Mouse (Mus musculus) neural tube, embryonic 12.5 days (tissue): ENCODE measurements around the gene Lrp3. TPM values are rescaled to one million over a fixed set of nuclear protein-coding genes. Genes with fewer than 3 reads are reported as not detected.

ENCODE experiments used
- ATAC-seq: fragments of 200-750 bp; cut with Nextera tagmentation; 2 replicates; pipeline ENCODE4 v1.8.0; 2017; ENCODE audit warnings: low read depth, mild to moderate bottlenecking, moderate TSS enrichment, moderate library complexity; ENCODE audit not compliant: low FRiP score
- H3K27ac ChIP-seq: fragments of 300-500 bp; sonication (generic); 2 replicates; pipeline ENCODE4 v1.5.1; 2016
- H3K27me3 ChIP-seq: fragments of 300-500 bp; sonication (generic); replicated peaks from 2 replicates; pipeline ENCODE4 v1.6.1; 2016; ENCODE audit warnings: mild to moderate bottlenecking
- H3K36me3 ChIP-seq: fragments of 300-500 bp; sonication (generic); 2 replicates; pipeline ENCODE4 v1.6.1; 2016; ENCODE audit warnings: mild to moderate bottlenecking
- H3K4me1 ChIP-seq: fragments of 300-500 bp; sonication (generic); 2 replicates; pipeline ENCODE4 v1.6.1; 2016
- H3K4me2 ChIP-seq: fragments of 300-500 bp; sonication (generic); replicated peaks from 2 replicates; pipeline ENCODE4 v1.6.1; 2016; ENCODE audit warnings: mild to moderate bottlenecking
- H3K4me3 ChIP-seq: fragments of 300-500 bp; sonication (generic); 2 replicates; pipeline ENCODE4 v1.5.1; 2016
- H3K9ac ChIP-seq: fragments of 300-500 bp; sonication (generic); 2 replicates; pipeline ENCODE4 v1.6.1; 2016; ENCODE audit warnings: mild to moderate bottlenecking
- H3K9me3 ChIP-seq: fragments of 300-500 bp; sonication (generic); 2 replicates; pipeline ENCODE4 v1.6.1; 2016; ENCODE audit warnings: mild to moderate bottlenecking
- WGBS: fragments of 180-500 bp; shearing (Covaris S2); methylation state at CpG from one replicate; pipeline ENCODE4 v1.1.7; 2016; 5-methylcytosine and 5-hydroxymethylcytosine counted together
- polyA plus RNA-seq: library from polyadenylated mRNA; unstranded; fragments of >200 nt; fragmentation: Nextera tagmentation; extraction: Ambion mirVana; gene quantifications from 2 replicates; pipeline ENCODE4 v1.2.1, GENCODE M21; 2016

Gene Lrp3
- polyA plus RNA-seq, 1 experiment from 2014 or later: 23.2 TPM

DNA sequence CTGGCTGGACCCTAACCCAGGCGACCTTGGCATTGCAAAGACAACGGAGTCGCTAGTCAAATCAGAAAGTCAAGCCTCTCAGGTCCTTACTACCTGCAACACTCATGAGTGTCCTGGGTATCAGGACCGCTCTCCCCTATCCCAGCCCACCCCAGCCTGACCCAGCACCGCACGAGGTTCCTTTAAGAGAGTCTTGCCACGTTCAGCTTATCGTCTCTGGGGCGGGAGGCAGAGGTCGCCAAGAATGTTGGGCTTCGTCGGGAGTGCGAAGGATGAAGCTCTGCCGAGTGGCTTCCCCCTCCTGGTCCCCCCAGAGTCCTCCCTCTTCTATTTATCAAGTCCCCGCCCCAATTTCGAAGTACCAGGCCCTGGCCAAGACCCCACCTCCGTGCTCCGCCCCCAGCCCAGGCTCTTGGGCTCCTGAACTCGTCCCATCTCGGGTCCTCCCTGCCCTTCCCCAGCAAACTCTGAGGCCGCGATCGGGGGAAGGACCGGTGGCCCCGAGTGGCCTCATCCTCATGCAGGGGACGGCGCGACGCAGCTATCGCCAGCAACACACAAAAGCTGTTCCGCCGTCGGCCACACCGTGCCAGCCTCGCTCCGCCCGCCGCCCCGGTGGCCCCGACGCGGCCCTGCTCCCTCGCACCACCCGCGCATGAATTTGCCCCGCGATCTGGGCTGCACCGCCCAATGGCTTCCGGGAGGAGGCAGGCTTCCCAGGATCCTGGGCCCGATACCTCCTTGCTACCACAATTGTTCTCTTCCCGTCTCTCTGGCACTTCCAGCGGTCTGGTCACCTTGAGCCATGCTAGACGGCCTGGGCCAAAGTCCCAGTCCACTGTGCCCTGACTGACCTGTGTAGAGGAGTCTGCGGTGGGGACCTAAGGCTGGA is 30.2 kb downstream of the Lrp3 start:
- 0 out of 2 replicates have a peak overlapping the region, but pooled peaks have one; percentile 22 for H3K9ac ChIP-seq

DNA sequence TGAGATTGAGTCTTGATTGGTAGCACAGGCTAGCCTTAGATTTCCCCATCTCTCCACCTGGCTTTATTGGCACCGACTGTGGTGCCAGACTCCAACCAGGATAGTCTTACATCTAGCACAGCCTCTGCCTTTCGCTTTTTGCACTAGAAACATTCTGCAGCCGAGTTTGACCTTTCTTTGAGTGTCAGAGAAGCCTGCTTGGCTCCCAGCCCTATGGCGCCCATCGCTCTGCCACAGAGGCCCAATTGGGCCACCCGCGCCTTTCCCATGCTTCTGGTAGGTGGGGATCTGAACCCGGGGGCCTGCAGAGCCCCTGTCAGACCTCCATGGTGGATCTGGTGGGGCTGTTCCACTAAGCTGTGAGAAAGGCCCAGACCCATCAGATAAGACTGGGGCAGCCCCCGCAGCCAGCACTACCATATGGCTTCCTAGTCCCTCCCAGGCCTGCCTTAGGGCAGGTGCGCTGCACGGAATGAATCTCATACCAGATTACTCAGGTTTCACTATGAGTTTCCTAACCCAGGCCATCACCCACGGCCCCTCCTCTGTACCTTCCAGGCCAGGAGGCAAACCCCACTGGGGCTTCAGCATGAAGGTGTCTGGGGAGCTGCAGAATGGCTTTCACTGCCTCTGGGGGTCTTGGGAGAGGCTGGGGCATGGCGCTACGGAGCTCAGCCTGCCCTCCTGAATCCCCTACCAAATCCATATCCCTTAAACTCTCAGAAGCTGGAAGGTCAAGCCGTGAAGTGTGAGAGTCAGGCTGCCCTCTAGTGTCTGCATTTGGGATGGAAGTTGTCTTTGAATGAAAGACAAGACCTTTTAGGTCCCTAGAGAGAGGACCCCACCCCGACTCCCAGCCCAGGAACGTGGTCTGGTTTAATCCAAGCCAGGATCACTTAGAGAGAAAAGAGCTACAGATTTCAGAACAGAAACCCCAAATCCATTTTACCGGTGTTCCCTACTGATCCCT is 38.6 kb downstream of the Lrp3 start:
- no peaks in the 10 kb centered on the region for H3K36me3 ChIP-seq

More for the DNA sequence above, 30.2 kb downstream of the Lrp3 start:
- WGBS: 2% methylated on average over 54 of the region's 54 CpGs
- Histone ChIP-seq H3K4me1 (peaks cover 16% of the 10 kb centered on the region), H3K4me2 (peak overlapping the region; percentile 65), H3K36me3 (no peaks in the 10 kb centered on the region), H3K27ac (no peak overlapping the region), H3K27me3 (peaks cover 50% of the 10 kb centered on the region), H3K4me3 (peak overlapping the region; percentile 28), H3K9me3 (no peaks in the 10 kb centered on the region)
- peak; percentile 67 for ATAC-seq

DNA sequence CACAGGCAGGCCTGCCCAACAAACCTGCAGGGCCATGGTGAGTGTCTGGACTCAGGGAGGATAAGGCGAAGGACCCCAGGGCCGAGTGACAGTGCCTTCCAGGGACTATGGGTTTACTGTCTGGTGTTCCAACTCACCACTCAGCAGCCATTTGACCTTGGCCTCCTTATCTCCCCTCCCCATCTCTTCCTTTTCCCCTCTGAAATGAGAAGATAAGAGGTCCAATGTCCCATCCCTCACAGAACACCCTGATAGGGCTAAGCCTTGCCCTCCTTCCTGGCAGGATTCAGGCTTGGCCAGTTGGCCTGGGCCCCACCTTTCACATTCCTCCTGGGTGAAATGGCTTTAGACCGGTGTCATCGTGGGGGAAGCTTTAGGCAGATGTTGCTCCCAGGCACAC is 39.8 kb downstream of the Lrp3 start:
- no peaks in the 10 kb centered on the region for H3K9me3 ChIP-seq
- H3K9ac ChIP-seq: no peak overlapping the region
- H3K4me2 ChIP-seq: no peak overlapping the region
- H3K27me3 ChIP-seq: peaks cover 9% of the 10 kb centered on the region; the same call in 1 of the 2 replicates
- peaks cover 4% of the 10 kb centered on the region for H3K4me1 ChIP-seq
- H3K27ac ChIP-seq: no peak overlapping the region
- no peaks in the 10 kb centered on the region for H3K36me3 ChIP-seq
- WGBS: 81% methylated on average over 4 of the region's 4 CpGs
- ATAC-seq: no peak
- H3K4me3 ChIP-seq: no peak overlapping the region

More for the DNA sequence above, 38.6 kb downstream of the Lrp3 start:
- no peak overlapping the region for H3K27ac ChIP-seq
- peaks cover 9% of the 10 kb centered on the region; the same call in 1 of the 2 replicates for H3K27me3 ChIP-seq
- no peaks in the 10 kb centered on the region for H3K9me3 ChIP-seq
- H3K4me3 ChIP-seq: no peak overlapping the region
- 54% methylated on average over 18 of the region's 18 CpGs for WGBS
- H3K9ac ChIP-seq: no peak overlapping the region
- no peak overlapping the region for H3K4me2 ChIP-seq
- no peak for ATAC-seq
- H3K4me1 ChIP-seq: peaks cover under 1% of the 10 kb centered on the region

DNA sequence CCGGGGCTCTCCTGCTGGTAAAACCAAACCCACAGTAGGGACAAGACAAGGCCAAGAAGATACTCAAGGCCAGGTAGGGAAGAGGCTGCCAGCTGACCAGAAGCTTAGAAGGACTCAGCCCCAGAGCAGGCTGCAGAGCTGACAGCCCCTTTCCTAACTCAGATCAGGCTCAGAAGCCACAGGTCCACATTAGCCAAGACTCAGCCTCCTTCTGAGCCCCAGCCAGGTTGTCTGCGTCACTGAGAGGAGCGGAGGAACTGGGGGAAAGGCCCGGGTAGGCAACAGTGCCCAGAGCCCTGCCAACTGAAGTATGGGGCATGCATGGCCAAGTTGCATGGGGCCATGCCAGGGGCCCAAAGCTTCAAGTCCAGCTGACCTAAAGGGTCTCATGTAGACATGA is 42.8 kb downstream of the Lrp3 start:
- Histone ChIP-seq H3K4me2 (peak overlapping the region; percentile 49; the same call in 1 of the 2 replicates), H3K27ac (no peak overlapping the region), H3K4me1 (peaks cover 4% of the 10 kb centered on the region), H3K27me3 (peaks cover 6% of the 10 kb centered on the region; the same call in 1 of the 2 replicates), H3K4me3 (no peak overlapping the region), H3K9ac (no peak overlapping the region), H3K9me3 (no peaks in the 10 kb centered on the region), H3K36me3 (no peaks in the 10 kb centered on the region)
- no peak for ATAC-seq
- whole genome bisulfite sequencing: 86% methylated on average over 4 of the region's 4 CpGs

DNA sequence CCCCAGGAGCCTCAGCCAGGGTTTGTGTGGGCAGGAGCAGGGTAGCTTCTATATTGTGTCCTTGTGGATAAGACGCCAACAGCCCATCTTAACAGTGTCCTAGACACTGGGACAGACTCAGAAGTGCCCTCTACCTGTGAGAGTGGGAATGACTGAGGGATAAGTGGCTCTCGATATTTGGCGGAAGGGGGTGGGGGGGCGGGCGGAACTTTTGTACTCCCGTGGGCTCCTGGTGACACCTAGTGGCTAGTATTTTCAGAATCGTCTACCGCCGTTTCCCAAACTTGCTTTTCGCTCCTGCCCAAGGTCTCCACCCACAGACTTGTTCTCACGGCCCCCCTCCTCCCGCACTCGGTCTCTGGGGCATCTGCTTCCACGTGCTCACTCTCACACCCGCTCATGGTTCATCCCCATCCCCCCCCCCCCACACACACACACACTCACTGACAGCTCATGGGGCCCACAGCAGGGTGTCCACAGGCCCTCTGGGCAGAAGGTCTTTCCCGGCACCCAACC is 43.4 kb downstream of the Lrp3 start:
- H3K9ac ChIP-seq: no peak overlapping the region
- H3K9me3 ChIP-seq: no peaks in the 10 kb centered on the region
- H3K4me2 ChIP-seq: peak overlapping the region; percentile 49
- no peak overlapping the region for H3K27ac ChIP-seq
- ATAC-seq: peak; percentile 70
- H3K4me1 ChIP-seq: peaks cover 4% of the 10 kb centered on the region
- H3K27me3 ChIP-seq: peaks cover 6% of the 10 kb centered on the region; the same call in 1 of the 2 replicates
- 4% methylated on average over 16 of the region's 16 CpGs for WGBS
- H3K36me3 ChIP-seq: no peaks in the 10 kb centered on the region
- no peak overlapping the region for H3K4me3 ChIP-seq

DNA sequence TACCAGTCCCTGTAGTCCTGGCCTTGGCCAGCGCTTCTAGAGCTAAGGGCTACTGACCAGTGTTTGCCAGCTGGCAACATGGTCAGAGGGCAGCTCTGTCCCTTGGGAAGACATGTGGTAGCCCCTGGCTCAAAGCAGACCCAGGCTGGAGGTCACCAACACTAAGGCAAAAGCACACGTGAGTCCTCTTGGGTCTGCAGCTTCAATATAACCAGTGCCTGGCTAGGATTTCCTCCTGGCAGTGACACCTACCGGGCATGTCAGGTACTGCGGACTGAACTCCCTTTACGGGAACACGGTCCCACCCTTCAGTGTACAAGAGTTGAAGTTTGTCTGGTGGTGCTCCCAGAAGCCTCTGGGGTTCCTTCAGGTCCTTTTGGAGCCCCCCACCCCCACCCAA is 46.0 kb downstream of the Lrp3 start:
- Histone ChIP-seq H3K9me3 (no peaks in the 10 kb centered on the region), H3K36me3 (no peaks in the 10 kb centered on the region), H3K4me3 (no peak overlapping the region), H3K4me2 (no peak overlapping the region), H3K27me3 (0 out of 2 replicates have a peak, but pooled peaks cover 2% of the 10 kb centered on the region), H3K9ac (no peak overlapping the region), H3K4me1 (peaks cover 4% of the 10 kb centered on the region), H3K27ac (no peak overlapping the region)
- ATAC-seq: 0 out of 2 replicates have a peak, but pooled peaks have one; percentile 22
- WGBS: 17% methylated on average over 6 of the region's 6 CpGs

DNA sequence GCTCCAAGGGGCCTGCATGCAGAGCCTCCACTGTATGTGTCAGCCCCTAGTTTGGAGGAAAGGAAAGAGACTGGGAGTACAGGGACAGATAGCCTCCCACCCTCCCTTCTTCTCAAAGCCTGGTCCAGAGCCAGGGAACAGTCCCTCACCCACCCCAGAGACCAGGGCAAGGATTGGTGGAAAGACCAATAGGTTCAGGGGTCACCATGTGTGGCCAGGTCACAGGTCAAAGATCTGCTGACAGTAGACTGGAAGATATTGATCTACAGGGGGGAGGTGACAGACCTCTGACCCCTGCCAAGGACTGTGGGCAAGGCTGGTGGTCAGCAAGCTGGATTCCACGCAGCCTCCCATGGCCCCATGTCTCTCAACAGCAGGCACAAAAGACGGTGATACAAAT is 47.4 kb downstream of the Lrp3 start:
- no peak overlapping the region for H3K4me3 ChIP-seq
- H3K9me3 ChIP-seq: no peaks in the 10 kb centered on the region
- no peak overlapping the region for H3K9ac ChIP-seq
- no peak overlapping the region for H3K4me2 ChIP-seq
- 46% methylated on average over 2 of the region's 2 CpGs for WGBS
- no peak overlapping the region for H3K27ac ChIP-seq
- H3K27me3 ChIP-seq: no peaks in the 10 kb centered on the region
- no peaks in the 10 kb centered on the region for H3K36me3 ChIP-seq
- no peak for ATAC-seq
- H3K4me1 ChIP-seq: peaks cover 4% of the 10 kb centered on the region

DNA sequence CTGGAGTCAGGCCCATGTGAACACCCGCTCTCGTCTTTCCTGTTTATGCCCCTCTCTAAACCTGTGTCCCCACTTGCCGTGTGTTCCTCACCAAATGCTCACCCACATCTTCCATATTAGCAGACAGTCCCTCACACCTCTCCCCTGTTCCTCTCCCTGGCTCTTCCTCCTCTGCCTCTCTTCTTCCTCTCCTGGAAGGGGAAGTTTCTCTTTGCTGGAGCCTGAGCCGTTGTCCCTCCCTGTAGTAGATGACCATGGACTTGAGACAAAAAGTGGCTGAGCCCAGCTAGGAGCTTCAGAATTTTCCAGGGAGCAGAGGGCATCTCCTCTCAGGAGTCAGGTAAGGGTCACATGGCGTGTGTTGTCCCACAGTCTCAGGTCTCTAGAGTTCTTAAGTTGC is 48.3 kb downstream of the Lrp3 start:
- Histone ChIP-seq H3K4me3 (no peak overlapping the region), H3K27ac (no peak overlapping the region), H3K4me1 (peaks cover 4% of the 10 kb centered on the region), H3K9ac (no peak overlapping the region), H3K36me3 (no peaks in the 10 kb centered on the region), H3K9me3 (no peaks in the 10 kb centered on the region), H3K4me2 (no peak overlapping the region), H3K27me3 (no peaks in the 10 kb centered on the region)
- no peak for ATAC-seq
- 88% methylated on average over 5 of the region's 5 CpGs for WGBS

DNA sequence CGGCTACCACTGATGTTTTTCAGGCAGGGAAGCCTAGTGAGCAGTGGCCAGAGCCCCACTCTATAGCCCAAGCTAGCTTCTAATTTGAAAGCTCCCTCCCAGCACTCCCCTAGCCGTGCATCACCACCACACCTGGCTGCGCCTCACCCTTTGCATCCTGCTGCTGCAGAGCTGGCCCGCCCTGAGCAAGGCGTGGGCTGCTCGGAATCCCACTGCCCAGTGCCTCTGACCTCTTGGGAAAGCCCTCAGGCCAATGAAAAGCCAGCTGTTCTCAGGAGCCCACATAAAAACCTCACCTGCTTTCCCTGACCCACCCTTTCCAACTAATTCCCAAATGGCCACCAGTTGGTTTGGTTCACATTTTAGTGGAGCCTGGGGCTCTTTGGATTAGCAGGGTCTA is 51.2 kb downstream of the Lrp3 start:
- H3K27me3 ChIP-seq: no peaks in the 10 kb centered on the region
- no peak overlapping the region for H3K4me2 ChIP-seq
- H3K4me3 ChIP-seq: no peak overlapping the region
- no peaks in the 10 kb centered on the region for H3K36me3 ChIP-seq
- WGBS: 85% methylated on average over 6 of the region's 6 CpGs
- H3K27ac ChIP-seq: no peak overlapping the region
- no peaks in the 10 kb centered on the region for H3K4me1 ChIP-seq
- H3K9me3 ChIP-seq: no peaks in the 10 kb centered on the region
- ATAC-seq: no peak
- no peak overlapping the region for H3K9ac ChIP-seq

DNA sequence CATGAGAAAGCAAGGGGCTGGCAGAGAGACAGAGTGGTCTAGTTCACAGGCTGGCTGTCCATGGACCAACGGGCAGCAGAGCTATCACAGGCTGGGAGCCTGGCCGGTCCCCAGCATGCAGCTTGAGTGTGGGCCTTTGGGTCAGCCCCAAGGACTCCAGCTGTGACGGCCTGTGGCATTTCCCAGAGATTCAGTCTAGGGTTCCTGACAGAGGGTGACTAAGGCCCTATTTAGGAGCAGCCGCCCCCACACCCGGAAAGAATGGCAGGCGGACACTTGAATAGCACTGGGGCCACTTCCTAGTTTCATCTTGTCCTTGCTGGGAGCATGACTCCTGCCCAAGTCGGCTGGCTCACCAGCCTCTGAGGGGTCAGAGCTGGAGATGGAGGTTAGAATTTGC is 51.7 kb downstream of the Lrp3 start:
- ATAC-seq: no peak
- Histone ChIP-seq H3K9ac (no peak overlapping the region), H3K4me3 (no peak overlapping the region), H3K27me3 (no peaks in the 10 kb centered on the region), H3K27ac (no peak overlapping the region), H3K9me3 (no peaks in the 10 kb centered on the region), H3K4me2 (no peak overlapping the region), H3K36me3 (no peaks in the 10 kb centered on the region), H3K4me1 (no peaks in the 10 kb centered on the region)
- WGBS: 78% methylated on average over 7 of the region's 7 CpGs

DNA sequence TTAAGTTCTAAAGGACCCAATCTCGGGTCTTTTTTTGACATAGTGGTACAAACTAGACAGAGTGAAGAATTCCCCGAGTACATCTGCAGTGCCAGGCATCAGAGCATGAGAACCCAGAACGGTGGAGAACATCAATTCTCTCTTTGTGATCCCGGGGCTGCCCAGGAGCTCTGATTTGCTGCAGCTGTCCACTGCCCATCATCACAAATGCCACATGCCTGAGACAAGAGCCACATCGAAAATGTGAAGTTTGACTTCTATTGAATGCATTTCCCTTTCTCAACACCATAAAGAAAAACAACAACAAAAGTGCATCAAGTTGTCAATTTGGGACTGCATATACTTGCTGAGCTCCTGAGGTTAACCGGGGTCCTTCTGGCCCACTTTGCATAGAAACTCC is 52.9 kb downstream of the Lrp3 start:
- Histone ChIP-seq H3K4me3 (no peak overlapping the region), H3K27me3 (no peaks in the 10 kb centered on the region), H3K4me2 (no peak overlapping the region), H3K36me3 (no peaks in the 10 kb centered on the region), H3K4me1 (no peaks in the 10 kb centered on the region), H3K27ac (no peak overlapping the region), H3K9ac (no peak overlapping the region), H3K9me3 (no peaks in the 10 kb centered on the region)
- WGBS: 80% methylated on average over 6 of the region's 6 CpGs
- no peak for ATAC-seq

DNA sequence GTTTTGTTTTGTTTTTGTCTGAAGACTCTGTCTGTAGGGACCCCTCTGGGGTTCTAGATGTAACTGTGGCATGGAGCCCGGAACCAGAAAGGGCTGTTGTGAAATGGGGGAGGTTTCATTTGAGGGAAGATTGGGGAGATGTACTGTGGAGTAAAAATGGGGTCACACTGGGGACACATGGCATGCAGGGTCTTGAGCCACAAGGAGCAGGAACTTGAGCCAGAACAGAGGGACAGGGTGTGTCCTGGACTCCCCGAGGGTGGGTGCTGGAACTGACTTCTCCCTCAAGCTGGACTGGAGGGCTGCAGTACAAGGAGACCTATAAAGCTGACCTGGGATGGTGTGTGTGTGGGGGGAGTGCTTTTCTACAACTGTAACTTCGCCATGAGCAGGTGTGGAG is 57.8 kb downstream of the Lrp3 start:
- Histone ChIP-seq H3K4me3 (no peak overlapping the region), H3K9ac (no peak overlapping the region), H3K4me1 (no peaks in the 10 kb centered on the region), H3K4me2 (no peak overlapping the region), H3K9me3 (no peaks in the 10 kb centered on the region), H3K36me3 (no peaks in the 10 kb centered on the region), H3K27ac (no peak overlapping the region), H3K27me3 (no peaks in the 10 kb centered on the region)
- 88% methylated on average over 3 of the region's 3 CpGs for WGBS
- ATAC-seq: no peak
